Mouse (Mus musculus) liver, embryonic 15.5 days (tissue): ENCODE data around the gene Runx1. TPM values are rescaled to one million over a fixed set of nuclear protein-coding genes. Genes with fewer than 3 reads are reported as not detected.

Experiments
- ATAC-seq: fragments of 200-750 bp; cut with Nextera tagmentation; 2 replicates; pipeline ENCODE4 v1.8.0; 2017; ENCODE audit warnings: moderate number of reproducible peaks, mild to moderate bottlenecking, moderate library complexity; ENCODE audit not compliant: insufficient read depth
- H3K27ac ChIP-seq: fragments of 300-500 bp; sonication (generic); replicated peaks from 2 replicates; pipeline ENCODE4 v1.5.1; 2015; ENCODE audit warnings: mild to moderate bottlenecking, inconsistent platforms
- H3K27me3 ChIP-seq: fragments of 300-500 bp; sonication (generic); 2 replicates; pipeline ENCODE4 v1.6.1; 2015; ENCODE audit warnings: mild to moderate bottlenecking, inconsistent platforms
- H3K36me3 ChIP-seq: fragments of 300-500 bp; sonication (generic); replicated peaks from 2 replicates; pipeline ENCODE4 v1.6.1; 2015; ENCODE audit warnings: moderate library complexity, mild to moderate bottlenecking, inconsistent platforms
- H3K4me1 ChIP-seq: fragments of 300-500 bp; sonication (generic); replicated peaks from 2 replicates; pipeline ENCODE4 v1.6.1; 2015; ENCODE audit warnings: inconsistent platforms
- H3K4me2 ChIP-seq: fragments of 300-500 bp; sonication (generic); 2 replicates; pipeline ENCODE4 v1.6.1; 2015; ENCODE audit warnings: moderate library complexity, mild to moderate bottlenecking, inconsistent platforms
- H3K4me3 ChIP-seq: fragments of 300-500 bp; sonication (generic); replicated peaks from 2 replicates; pipeline ENCODE4 v1.5.1; 2015; ENCODE audit warnings: mild to moderate bottlenecking, inconsistent platforms
- H3K9ac ChIP-seq: fragments of 300-500 bp; sonication (generic); 2 replicates; pipeline ENCODE4 v1.6.1; 2015; ENCODE audit warnings: moderate library complexity, mild to moderate bottlenecking, inconsistent platforms
- H3K9me3 ChIP-seq: fragments of 300-500 bp; sonication (generic); replicated peaks from 2 replicates; pipeline ENCODE4 v1.6.1; 2016; ENCODE audit warnings: inconsistent platforms
- WGBS: fragments of 180-500 bp; shearing (Covaris S2); methylation state at CpG from one replicate; pipeline ENCODE4 v1.1.7; 2015; ENCODE audit warnings: mixed read lengths; ENCODE audit not compliant: insufficient replicate concordance; 5-methylcytosine and 5-hydroxymethylcytosine counted together
- polyA plus RNA-seq: library from polyadenylated mRNA; unstranded; fragments of >200 nt; fragmentation: Nextera tagmentation; extraction: Ambion mirVana; gene quantifications from 2 replicates; pipeline ENCODE4 v1.2.1, GENCODE M21; 2015

Runx1 gene
- polyA plus RNA-seq, 1 experiment from 2014 or later, result 5.6 TPM

DNA sequence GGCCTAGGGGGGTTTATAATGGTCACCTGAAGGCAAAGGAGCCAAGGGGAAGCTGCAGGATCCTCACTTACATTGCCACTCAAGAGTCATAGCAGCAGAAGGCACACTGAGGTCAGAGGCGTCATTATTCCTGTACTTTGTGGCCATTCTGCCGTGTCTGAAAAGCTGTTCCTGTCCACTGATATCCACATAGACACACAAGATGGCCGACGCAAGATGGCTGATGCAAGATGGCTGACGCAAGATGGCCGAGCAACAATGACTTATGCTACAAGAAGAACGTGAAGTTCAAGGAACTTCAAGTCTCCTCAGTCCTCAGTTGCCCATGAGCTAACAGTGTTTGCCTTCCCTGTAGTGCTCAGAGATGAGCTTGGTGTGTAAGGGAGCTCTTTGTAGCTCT lies 196.1 kb downstream of the Runx1 start:
- no peak overlapping the region for H3K9ac ChIP-seq
- no peak overlapping the region for H3K4me3 ChIP-seq
- no peaks in the 10 kb centered on the region for H3K27me3 ChIP-seq
- H3K27ac ChIP-seq, result no peak overlapping the region
- H3K36me3 ChIP-seq, result peaks cover 3% of the 10 kb centered on the region; the same call in 1 of the 2 replicates
- ATAC-seq, result no peak
- WGBS, result 77% methylated on average over 7 of the region's 7 CpGs
- H3K4me1 ChIP-seq, result no peaks in the 10 kb centered on the region
- H3K9me3 ChIP-seq, result no peaks in the 10 kb centered on the region
- H3K4me2 ChIP-seq, result no peak overlapping the region

DNA sequence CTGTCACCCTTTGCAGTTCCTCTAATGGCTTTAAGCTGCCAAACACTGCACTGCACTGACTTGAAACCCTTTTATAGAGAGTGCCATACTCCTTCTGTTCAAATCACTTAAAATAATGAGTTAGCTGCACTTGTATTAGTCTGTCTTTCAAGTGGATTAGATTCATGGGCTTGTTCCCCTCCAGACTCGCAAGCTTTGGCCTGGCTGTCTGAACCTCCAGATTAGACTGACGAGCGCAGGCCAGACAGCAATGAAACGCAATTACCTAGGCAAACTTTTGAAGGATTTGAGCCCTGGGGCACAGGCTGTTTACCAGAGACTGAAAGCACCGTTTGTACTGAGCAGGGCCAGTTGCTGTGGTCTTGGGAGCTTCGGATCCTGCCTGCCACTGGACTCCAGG lies 198.7 kb downstream of the Runx1 start:
- no peak overlapping the region for H3K4me3 ChIP-seq
- H3K4me2 ChIP-seq, result no peak overlapping the region
- H3K9me3 ChIP-seq, result no peaks in the 10 kb centered on the region
- ATAC-seq, result no peak
- no peak overlapping the region for H3K9ac ChIP-seq
- H3K36me3 ChIP-seq, result peaks cover 11% of the 10 kb centered on the region
- no peak overlapping the region for H3K27ac ChIP-seq
- no peaks in the 10 kb centered on the region for H3K27me3 ChIP-seq
- H3K4me1 ChIP-seq, result no peaks in the 10 kb centered on the region
- WGBS, result 73% methylated on average over 6 of the region's 6 CpGs

DNA sequence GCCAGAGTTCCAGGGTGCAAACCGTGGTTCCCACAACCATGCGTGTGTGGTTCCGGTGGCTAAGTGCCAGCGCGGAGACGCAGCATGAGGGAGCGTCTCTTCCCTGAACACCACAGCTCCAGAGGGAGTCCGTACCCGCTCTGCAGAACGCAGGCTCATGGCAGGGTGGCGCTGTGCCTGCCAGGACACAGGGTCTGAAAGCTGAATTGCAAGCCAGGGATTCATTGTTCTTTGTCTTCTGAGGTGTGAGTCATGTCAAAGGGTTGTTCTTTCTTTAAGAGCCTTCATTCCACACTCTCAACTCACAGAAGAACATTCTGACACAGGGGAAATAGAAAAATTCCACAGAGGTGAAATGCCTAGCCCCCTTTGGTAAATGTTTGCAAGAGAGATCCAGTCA lies 202.0 kb downstream of the Runx1 start:
- Histone ChIP-seq H3K9ac (no peak overlapping the region), H3K36me3 (peaks cover 11% of the 10 kb centered on the region), H3K4me1 (no peaks in the 10 kb centered on the region), H3K27me3 (no peaks in the 10 kb centered on the region), H3K9me3 (no peaks in the 10 kb centered on the region), H3K27ac (no peak overlapping the region), H3K4me2 (no peak overlapping the region), H3K4me3 (no peak overlapping the region)
- WGBS, result 86% methylated on average over 11 of the region's 11 CpGs
- ATAC-seq, result no peak

DNA sequence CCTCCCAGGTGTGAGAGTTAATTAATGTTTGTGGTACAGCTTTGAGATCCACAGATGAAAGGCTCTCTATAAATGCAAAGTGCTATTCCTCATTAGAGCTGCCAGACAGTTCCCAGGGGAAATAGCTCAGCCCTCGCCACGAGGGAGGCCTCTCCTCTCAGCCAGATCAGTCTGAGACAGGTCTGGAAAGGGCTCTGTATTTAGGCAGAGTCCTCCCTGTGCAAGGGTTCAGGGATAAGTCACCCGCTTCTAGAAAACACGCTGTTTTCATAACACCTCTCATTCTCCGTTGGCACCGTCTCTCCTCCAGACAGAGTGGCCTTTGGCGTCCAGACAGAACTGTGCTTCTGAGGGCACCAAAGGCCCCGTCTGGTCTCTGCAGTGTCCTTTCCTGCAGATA lies 204.1 kb downstream of the Runx1 start:
- Histone ChIP-seq H3K36me3 (peaks cover 8% of the 10 kb centered on the region), H3K4me1 (no peaks in the 10 kb centered on the region), H3K9ac (no peak overlapping the region), H3K9me3 (no peaks in the 10 kb centered on the region), H3K4me2 (no peak overlapping the region), H3K27ac (no peak overlapping the region), H3K27me3 (no peaks in the 10 kb centered on the region), H3K4me3 (no peak overlapping the region)
- ATAC-seq, result no peak
- WGBS, result 69% methylated on average over 8 of the region's 8 CpGs

DNA sequence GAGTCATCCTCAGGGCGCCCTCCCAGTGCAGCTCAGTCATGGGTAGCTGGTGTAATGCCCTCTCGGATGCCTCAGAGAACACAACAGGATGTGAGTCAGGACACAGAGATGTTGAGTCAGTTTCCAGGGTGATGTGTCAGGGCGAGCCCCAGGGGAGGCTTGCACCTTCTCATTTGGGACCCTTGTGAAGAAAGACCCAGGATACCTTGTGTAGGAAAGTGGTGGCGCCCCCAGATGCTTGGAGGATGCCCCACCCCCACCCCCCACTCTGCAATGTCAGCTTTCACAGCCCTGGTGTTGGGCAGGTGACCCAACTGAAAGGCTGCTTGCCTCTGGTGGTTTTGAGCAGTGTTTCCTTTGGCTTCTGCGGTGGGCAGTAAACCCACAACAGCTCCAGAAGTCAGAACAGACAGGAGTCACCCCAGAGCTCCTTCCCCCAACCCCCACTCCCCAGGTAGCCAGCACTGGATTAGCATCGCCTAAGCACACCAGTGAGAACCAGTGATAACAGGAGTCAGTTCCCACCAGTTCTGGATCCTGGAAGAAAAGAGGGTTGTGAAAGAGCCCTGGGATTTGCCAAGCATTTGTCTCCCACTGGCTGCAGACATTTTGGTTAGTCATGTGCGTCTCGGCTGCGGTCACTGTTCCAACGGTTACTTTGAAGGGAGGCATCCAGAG lies 205.0 kb downstream of the Runx1 start:
- Histone ChIP-seq H3K4me3 (no peak overlapping the region), H3K4me2 (no peak overlapping the region), H3K27me3 (no peaks in the 10 kb centered on the region), H3K9me3 (no peaks in the 10 kb centered on the region), H3K4me1 (no peaks in the 10 kb centered on the region), H3K27ac (no peak overlapping the region), H3K9ac (no peak overlapping the region), H3K36me3 (peaks cover 8% of the 10 kb centered on the region)
- ATAC-seq, result no peak
- 61% methylated on average over 10 of the region's 10 CpGs for WGBS

DNA sequence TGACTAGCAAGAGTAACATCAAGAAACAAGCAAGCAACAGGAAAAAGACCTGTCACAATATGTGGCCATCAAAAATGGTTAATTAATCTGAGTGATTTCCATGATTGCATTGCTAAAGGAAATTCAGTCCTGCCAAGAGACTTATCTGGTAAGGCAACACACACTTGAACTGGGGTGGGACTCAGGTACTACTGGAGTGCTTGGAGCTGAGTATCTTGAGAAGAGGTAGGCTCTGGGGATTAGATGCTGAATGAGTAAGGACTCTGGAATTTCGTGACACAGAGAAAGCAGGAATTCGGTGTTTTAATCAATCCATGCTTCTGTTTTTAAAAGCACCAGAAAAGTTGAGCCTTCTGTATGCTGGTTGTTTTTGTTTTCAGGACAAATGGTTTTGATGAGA lies 209.1 kb downstream of the Runx1 start:
- Histone ChIP-seq H3K36me3 (peaks cover 14% of the 10 kb centered on the region; the same call in 1 of the 2 replicates), H3K27me3 (no peaks in the 10 kb centered on the region), H3K4me2 (no peak overlapping the region), H3K4me1 (no peaks in the 10 kb centered on the region), H3K9ac (no peak overlapping the region), H3K9me3 (no peaks in the 10 kb centered on the region), H3K4me3 (no peak overlapping the region), H3K27ac (no peak overlapping the region)
- 68% methylated on average over 2 of the region's 2 CpGs for WGBS
- no peak for ATAC-seq

DNA sequence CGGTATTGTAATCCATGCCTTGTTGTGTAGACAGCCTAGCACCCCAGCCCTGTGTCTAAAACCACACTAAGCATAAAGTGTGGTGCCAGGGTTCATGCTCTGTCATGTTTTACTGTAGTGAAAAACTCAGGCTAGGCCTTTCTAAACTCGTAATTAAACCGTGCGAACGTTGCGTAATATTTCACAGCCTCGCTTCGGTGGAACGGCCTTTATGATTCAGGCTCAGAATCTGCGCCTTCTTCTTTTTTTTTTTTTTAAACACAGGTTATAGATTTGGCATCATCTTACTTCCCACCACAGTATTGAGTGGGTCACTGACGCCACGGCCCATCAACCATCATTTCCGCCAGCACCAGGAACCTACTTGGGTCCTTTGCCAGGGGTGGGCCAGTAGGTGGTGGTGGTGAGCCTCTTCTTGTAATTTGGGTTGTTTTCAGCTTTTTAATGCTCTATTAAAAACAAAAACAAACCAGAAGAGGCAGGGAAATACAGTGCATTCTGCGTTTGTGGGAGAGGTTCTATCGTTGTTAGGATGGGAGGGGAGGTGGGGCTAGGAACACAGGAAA lies 210.6 kb downstream of the Runx1 start:
- Histone ChIP-seq H3K27ac (no peak overlapping the region), H3K36me3 (peaks cover 19% of the 10 kb centered on the region), H3K4me3 (no peak overlapping the region), H3K4me2 (no peak overlapping the region), H3K27me3 (no peaks in the 10 kb centered on the region), H3K4me1 (no peaks in the 10 kb centered on the region), H3K9ac (no peak overlapping the region), H3K9me3 (no peaks in the 10 kb centered on the region)
- ATAC-seq, result no peak
- WGBS, result 83% methylated on average over 15 of the region's 15 CpGs

DNA sequence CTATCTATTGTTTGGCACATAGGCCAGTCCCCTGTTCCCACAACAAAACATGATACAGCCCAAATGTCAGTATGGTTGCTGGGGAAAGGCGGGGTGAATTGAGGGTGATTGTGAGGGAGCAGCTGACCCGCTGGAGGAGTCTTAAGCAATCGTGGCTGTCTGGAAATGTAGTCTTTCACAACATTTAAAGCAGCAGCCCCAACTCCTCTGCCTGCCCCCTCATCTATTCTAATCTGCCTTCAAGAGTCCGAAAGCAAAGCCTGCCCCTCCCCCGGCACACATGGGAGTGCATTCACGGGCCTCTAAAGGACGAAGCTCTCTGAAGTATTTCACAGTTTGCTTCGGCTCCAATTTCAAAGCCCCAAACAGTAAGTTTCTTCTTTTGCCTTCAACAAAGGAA lies 213.4 kb downstream of the Runx1 start:
- Histone ChIP-seq H3K27me3 (no peaks in the 10 kb centered on the region), H3K4me3 (no peak overlapping the region), H3K36me3 (peaks cover 19% of the 10 kb centered on the region), H3K4me1 (peaks cover 6% of the 10 kb centered on the region; the same call in 1 of the 2 replicates), H3K9me3 (no peaks in the 10 kb centered on the region), H3K4me2 (no peak overlapping the region), H3K9ac (no peak overlapping the region), H3K27ac (no peak overlapping the region)
- no peak for ATAC-seq
- 71% methylated on average over 8 of the region's 8 CpGs for WGBS

DNA sequence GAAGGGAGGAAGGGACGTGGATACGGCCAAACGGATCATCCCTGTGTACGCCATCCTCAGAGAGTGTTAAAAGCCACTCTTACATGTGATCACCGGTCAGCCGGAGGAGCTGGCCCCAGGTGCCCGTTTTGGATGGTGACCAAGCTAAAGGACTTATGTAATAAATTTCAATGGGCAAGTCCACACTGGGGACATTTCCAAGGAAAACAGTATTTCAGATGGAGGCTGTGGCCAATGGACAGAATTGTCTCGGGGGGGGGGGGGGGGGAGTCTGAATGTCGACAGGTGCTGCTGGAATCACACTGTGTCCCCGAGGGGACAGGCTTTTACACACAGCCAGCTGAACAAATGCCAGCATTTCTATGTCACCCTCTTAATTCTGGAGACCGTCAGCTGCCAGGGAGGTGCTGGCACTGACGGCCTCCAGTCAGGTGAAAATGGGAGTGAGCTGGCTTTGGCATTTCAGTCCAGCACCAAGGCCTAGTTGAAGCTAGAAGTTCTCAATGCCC lies 214.3 kb downstream of the Runx1 start:
- WGBS, result 84% methylated on average over 12 of the region's 12 CpGs
- Histone ChIP-seq H3K4me3 (no peak overlapping the region), H3K27ac (no peak overlapping the region), H3K27me3 (no peaks in the 10 kb centered on the region), H3K4me1 (peaks cover 6% of the 10 kb centered on the region; the same call in 1 of the 2 replicates), H3K9ac (no peak overlapping the region), H3K4me2 (no peak overlapping the region), H3K36me3 (peaks cover 19% of the 10 kb centered on the region), H3K9me3 (no peaks in the 10 kb centered on the region)
- ATAC-seq, result no peak

DNA sequence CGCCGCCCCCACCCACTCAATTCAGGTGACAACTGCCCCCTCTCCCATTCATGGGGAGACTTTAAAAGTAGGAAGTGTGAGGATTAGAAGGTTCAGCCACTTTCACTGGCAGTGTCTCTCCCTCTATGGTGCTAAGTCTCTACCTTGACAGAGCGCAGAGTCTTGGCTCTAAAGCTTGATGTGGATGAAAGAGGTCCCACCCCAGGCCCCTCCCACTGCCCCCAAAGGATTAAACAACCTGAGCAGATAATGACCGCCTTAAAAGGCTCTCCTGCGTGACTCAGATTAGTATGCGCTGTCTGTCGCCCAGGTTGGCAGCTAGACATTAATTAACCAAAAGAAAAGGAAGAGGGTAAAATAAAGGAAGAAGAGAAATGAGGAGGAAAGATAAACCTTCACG lies 215.5 kb downstream of the Runx1 start:
- Histone ChIP-seq H3K4me1 (peaks cover 9% of the 10 kb centered on the region; the same call in 1 of the 2 replicates), H3K36me3 (peaks cover 27% of the 10 kb centered on the region), H3K9ac (no peak overlapping the region), H3K4me2 (no peak overlapping the region), H3K4me3 (no peak overlapping the region), H3K27me3 (peaks cover 7% of the 10 kb centered on the region; the same call in 1 of the 2 replicates), H3K27ac (no peak overlapping the region), H3K9me3 (no peaks in the 10 kb centered on the region)
- 66% methylated on average over 8 of the region's 8 CpGs for WGBS
- no peak for ATAC-seq

DNA sequence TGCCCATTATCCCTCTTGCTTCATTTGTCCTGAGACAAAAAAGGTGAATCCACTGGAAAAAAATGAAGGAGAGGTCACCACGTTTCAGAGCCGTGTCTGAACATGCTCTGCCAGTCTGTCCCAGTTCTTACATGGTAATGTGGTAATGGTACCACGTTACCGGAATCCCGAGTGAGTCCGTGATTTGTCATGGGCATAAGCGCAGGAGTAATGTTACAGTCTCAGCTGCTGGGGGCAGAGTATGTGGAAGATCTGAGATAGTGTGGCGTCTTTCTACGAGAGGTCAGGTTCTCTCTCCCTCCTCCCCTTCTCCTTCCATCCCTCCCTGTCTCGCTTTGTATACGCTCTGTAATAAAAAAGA lies 216.3 kb downstream of the Runx1 start:
- Histone ChIP-seq H3K4me1 (peaks cover 10% of the 10 kb centered on the region; the same call in 1 of the 2 replicates), H3K27me3 (peaks cover 9% of the 10 kb centered on the region; the same call in 1 of the 2 replicates), H3K36me3 (peaks cover 31% of the 10 kb centered on the region), H3K27ac (no peak overlapping the region), H3K9ac (no peak overlapping the region), H3K4me3 (no peak overlapping the region), H3K9me3 (no peaks in the 10 kb centered on the region), H3K4me2 (no peak overlapping the region)
- WGBS, result 78% methylated on average over 11 of the region's 11 CpGs
- no peak for ATAC-seq
